Comparison of ENCODE assay signal across 17 mouse cellular contexts in the genomic region with DNA sequence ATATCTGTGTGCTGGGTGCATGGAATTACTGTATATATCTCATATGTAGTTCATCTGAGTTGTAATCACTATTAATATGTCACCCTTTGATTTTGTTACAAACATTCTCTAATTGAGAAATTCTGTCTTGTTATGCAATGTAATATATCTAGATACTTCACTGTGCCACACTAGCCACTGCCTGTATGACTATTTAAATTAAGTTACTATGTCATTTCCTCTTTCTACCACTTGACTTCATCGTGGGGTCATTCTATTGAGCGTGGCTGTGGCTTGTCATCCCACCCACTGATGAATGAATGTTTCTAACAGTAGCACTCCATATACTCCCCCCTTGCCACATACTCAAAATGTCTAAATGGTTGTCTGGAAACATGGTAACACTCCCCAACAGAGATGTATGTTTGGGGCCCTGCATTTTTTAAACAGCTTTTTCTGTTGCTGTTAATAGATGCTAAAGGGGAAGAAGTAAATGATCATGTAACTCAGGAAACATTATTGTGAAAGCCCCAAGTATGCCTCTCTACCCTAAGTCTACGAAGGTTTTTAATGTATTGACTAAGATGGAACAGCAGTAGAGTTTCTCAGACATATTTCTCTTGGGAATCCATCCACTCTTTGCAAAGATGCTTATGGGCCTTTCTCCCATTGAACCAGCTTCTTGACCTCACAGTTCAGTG.
"Had no signal": no experiment of that assay in that cellular context is flagged by ENCODE, and none has a peak within 500 bp of the region (broad histone marks: within the 10 kb centered on the region; RNA-seq: fewer than 3 reads in every experiment).

No protein-coding gene starts in this region.

- H3K27ac ChIP-seq: liver, embryonic 15.5 days; lung, embryonic 15.5 days; midbrain, embryonic 10.5 days; midbrain, embryonic 12.5 days; neural tube, embryonic 12.5 days; stomach, embryonic 15.5 days; stomach, postnatal 0 days had no signal

- H3K36me3 ChIP-seq: liver, embryonic 15.5 days; lung, embryonic 15.5 days; midbrain, embryonic 10.5 days; midbrain, embryonic 12.5 days; neural tube, embryonic 12.5 days; stomach, embryonic 15.5 days had no signal

- H3K4me1 ChIP-seq: liver, embryonic 15.5 days; stomach, embryonic 15.5 days had no signal

- ATAC-seq: liver, postnatal 0 days; midbrain, embryonic 16.5 days had no signal

- DNase-seq: liver, postnatal 0 days; lung, adult 2 months; lung, postnatal 10 days; lung, postnatal 4 days; midbrain, embryonic 14.5 days; right cerebral cortex, postnatal 14 days; thymus, adult 2 months; thymus, postnatal 25 days; thymus, postnatal 4 days had no signal

- H3K27me3 ChIP-seq: liver, embryonic 15.5 days; lung, embryonic 15.5 days; midbrain, embryonic 12.5 days; neural tube, embryonic 12.5 days; stomach, embryonic 15.5 days had no signal

- H3K4me2 ChIP-seq: liver, embryonic 15.5 days; lung, embryonic 15.5 days; midbrain, embryonic 12.5 days; neural tube, embryonic 12.5 days; stomach, embryonic 15.5 days had no signal

- H3K9ac ChIP-seq: liver, embryonic 15.5 days; liver, postnatal 0 days; lung, embryonic 15.5 days; midbrain, embryonic 12.5 days; neural tube, embryonic 12.5 days; stomach, embryonic 15.5 days had no signal

- H3K4me3 ChIP-seq: liver, embryonic 15.5 days; lung, embryonic 15.5 days; midbrain, embryonic 10.5 days; midbrain, embryonic 12.5 days; neural tube, embryonic 12.5 days; stomach, embryonic 15.5 days had no signal

- H3K9me3 ChIP-seq: liver, embryonic 15.5 days; lung, embryonic 15.5 days; midbrain, embryonic 10.5 days; midbrain, embryonic 12.5 days; neural tube, embryonic 12.5 days; stomach, embryonic 15.5 days had no signal
